Mouse (Mus musculus): Measurements from ENCODE around the gene Aqp2. TPM values are rescaled to one million over a fixed set of nuclear protein-coding genes. Genes with fewer than 3 reads are reported as not detected.

Gene Aqp2
- polyA plus RNA-seq (2016; fragmentation: Nextera tagmentation; extraction: Ambion mirVana) = not detected in 2 replicates

DNA sequence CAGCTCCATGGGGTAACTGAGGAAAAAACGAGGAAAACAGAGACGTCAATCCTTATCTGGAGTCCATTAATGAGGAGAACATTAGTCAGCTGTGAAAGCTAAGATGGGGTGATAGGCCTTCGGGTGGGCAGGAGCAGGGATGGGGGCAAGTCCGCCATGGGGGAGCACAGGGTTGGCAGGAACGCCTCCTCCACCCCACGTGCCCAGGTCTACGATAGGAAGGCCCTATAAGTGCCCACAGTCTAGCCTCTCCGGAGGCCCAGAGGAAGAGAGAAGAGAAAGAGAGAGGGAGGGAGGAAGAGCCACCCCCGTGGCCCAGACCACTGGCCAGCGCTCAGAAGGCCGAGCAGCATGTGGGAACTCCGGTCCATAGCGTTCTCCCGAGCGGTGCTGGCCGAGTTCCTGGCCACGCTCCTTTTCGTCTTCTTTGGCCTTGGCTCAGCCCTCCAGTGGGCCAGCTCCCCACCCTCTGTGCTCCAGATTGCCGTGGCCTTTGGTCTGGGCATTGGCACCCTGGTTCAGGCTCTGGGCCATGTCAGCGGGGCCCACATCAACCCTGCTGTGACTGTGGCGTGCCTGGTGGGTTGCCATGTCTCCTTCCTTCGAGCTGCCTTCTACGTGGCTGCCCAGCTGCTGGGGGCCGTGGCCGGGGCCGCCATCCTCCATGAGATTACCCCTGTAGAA, at the start of gene Aqp2:
Gene Aqp2, plus strand, starts transcription at position 254 of the 684 bp plus-strand sequence.
- no peak for ATAC-seq (ENCODE audit: insufficient number of reproducible peaks, low FRiP score)
- Histone ChIP-seq H3K4me2 (no peak within 1 kb of the TSS), H3K4me3 (no peak within 1 kb of the TSS), H3K27ac (ENCODE audit: poor library complexity, severe bottlenecking) (no peak within 1 kb of the TSS), H3K4me1 (replicated peaks) (peaks cover 6% of the 10 kb centered on the region), H3K9me3 (replicated peaks) (no peaks in the 10 kb centered on the region), H3K36me3 (no peaks in the 10 kb centered on the region), H3K27me3 (replicated peaks) (peaks cover 90% of the 10 kb centered on the region), H3K9ac (no peak within 1 kb of the TSS)
- 74% methylated on average over 25 of the region's 26 CpGs for WGBS

DNA sequence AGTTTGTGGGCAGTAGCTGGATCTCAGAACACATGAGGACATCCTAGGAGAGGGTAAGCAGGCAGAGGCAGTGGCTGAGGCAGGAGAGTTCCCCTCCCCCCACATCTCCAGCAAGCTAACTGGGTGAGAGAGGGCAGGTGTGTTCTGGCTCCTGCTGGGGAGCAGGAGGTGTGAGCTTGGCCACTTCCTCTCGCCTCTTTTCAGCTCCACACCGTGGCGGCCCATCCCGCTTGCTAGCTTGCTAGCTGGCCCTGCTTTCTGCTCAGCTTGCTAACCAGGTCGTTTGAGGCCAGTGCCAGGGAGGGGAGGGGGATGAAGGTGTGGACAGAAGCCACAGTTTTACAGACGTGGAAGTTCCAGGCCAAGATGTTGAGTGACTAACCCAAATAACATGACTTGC, 47.7 kb upstream of the Aqp2 start:
- Histone ChIP-seq H3K36me3 (no peaks in the 10 kb centered on the region), H3K9ac (no peak overlapping the region), H3K27me3 (replicated peaks) (peaks cover 100% of the 10 kb centered on the region), H3K9me3 (replicated peaks) (no peaks in the 10 kb centered on the region), H3K4me2 (no peak overlapping the region), H3K4me3 (no peak overlapping the region), H3K4me1 (replicated peaks) (no peaks in the 10 kb centered on the region), H3K27ac (ENCODE audit: poor library complexity, severe bottlenecking) (no peak overlapping the region)
- ATAC-seq (ENCODE audit: insufficient number of reproducible peaks, low FRiP score) = no peak
- WGBS = 18% methylated on average over 6 of the region's 6 CpGs

DNA sequence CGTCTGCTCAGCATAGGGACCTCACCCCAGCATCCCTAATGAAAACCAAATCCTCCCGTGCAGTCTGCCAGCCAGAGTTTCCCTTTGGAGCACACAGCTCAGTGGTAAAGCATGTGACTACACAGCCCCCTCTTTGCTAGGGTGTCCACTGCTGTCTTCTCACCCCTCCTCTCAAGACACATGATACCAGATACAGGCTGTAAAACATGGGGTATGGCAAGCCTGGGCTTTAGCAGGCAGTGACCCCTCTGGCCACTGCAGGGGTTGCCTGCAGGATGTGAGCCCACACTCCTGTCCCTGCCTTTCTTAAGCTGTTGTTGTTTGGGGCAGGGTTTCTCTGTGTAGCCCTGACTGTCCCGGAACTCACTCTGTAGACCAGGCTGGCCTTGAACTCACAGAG, 46.8 kb upstream of the Aqp2 start:
- H3K4me1 ChIP-seq (replicated peaks) = 0 out of 2 replicates have a peak, but pooled peaks cover 5% of the 10 kb centered on the region
- no peak overlapping the region for H3K27ac ChIP-seq (ENCODE audit: poor library complexity, severe bottlenecking)
- WGBS = 59% methylated on average over 3 of the region's 3 CpGs
- H3K9me3 ChIP-seq (replicated peaks) = no peaks in the 10 kb centered on the region
- no peak overlapping the region for H3K4me3 ChIP-seq
- H3K27me3 ChIP-seq (replicated peaks) = peaks cover 100% of the 10 kb centered on the region
- no peak overlapping the region for H3K4me2 ChIP-seq
- H3K36me3 ChIP-seq = no peaks in the 10 kb centered on the region
- H3K9ac ChIP-seq = no peak overlapping the region
- ATAC-seq (ENCODE audit: insufficient number of reproducible peaks, low FRiP score) = no peak

DNA sequence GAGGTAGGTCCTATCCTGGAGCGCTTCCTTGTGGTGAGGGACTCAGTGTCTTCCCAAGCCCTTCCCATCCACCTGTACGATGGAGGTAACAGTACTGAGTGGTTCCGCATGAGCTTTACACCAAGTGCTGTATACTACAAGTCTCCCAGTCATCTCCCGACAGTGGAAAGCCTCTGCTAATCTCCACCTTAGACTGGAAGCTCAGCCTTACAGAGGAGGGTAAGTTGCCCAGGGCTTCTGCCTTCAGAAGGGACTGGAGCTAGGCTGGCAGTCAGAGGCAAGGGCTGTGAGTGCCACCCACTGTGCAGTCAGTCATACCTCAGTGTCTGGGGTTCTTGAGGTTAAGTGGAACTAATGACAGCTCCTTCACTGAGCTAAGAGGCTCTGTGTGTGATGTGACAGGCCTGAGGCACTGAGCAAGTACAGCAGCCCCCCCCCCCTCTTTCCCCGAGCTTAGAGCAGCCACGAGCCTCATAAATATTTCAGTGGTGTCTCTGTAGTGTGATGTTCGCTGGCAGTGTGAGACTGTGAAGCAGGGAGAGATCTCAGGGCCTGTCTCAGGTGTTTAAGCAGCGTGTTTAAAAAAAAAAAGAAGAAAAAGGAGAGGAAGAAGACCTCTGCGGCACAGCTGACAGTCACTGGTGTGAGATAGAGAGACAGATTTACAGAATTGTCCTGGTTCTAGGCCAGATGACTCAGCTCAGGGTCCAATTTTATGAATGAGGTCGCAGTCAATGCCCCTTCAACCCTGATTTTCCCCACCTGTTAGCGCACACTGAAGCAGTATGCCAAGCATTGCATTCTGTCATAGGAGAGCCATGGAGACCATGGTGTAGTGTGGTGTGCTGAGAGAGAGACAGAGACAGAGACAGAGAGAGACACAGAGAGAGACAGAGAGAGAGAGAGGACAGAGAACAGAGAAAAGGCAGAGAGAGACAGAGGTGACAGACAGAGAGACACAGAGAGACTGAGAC, 41.7 kb upstream of the Aqp2 start:
- WGBS = 49% methylated on average over 11 of the region's 11 CpGs
- Histone ChIP-seq H3K27ac (ENCODE audit: poor library complexity, severe bottlenecking) (no peak overlapping the region), H3K4me2 (no peak overlapping the region), H3K36me3 (no peaks in the 10 kb centered on the region), H3K4me1 (replicated peaks) (0 out of 2 replicates have a peak, but pooled peaks cover 5% of the 10 kb centered on the region), H3K27me3 (replicated peaks) (peaks cover 93% of the 10 kb centered on the region), H3K9ac (no peak overlapping the region), H3K9me3 (replicated peaks) (no peaks in the 10 kb centered on the region), H3K4me3 (no peak overlapping the region)
- no peak; the same call in 1 of the 2 replicates for ATAC-seq (ENCODE audit: insufficient number of reproducible peaks, low FRiP score)

DNA sequence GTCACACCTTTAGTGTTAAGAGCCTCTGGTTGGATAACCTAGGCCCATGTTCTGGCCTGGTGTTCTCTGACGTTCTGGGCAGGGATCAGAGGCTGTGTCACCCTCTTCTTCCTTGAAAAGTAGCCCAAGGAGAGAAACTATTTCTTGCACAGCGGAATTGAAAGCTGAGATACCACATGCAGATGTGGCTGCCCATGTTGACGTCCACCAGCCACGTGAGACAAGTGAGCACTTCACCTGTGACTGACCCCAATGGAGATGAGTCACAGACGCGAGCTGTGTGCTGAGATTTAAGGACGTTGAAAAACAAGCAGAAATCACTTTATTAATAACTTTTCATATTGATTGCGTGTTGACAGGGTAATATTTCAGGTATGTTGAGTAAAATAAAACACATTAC, 39.0 kb upstream of the Aqp2 start:
- 0 out of 2 replicates have a peak, but pooled peaks cover 5% of the 10 kb centered on the region for H3K4me1 ChIP-seq (replicated peaks)
- H3K4me3 ChIP-seq = no peak overlapping the region
- no peak overlapping the region for H3K27ac ChIP-seq (ENCODE audit: poor library complexity, severe bottlenecking)
- H3K36me3 ChIP-seq = no peaks in the 10 kb centered on the region
- H3K4me2 ChIP-seq = no peak overlapping the region
- H3K9ac ChIP-seq = no peak overlapping the region
- ATAC-seq (ENCODE audit: insufficient number of reproducible peaks, low FRiP score) = no peak
- WGBS = 60% methylated on average over 8 of the region's 8 CpGs
- no peaks in the 10 kb centered on the region for H3K9me3 ChIP-seq (replicated peaks)
- H3K27me3 ChIP-seq (replicated peaks) = peaks cover 93% of the 10 kb centered on the region

DNA sequence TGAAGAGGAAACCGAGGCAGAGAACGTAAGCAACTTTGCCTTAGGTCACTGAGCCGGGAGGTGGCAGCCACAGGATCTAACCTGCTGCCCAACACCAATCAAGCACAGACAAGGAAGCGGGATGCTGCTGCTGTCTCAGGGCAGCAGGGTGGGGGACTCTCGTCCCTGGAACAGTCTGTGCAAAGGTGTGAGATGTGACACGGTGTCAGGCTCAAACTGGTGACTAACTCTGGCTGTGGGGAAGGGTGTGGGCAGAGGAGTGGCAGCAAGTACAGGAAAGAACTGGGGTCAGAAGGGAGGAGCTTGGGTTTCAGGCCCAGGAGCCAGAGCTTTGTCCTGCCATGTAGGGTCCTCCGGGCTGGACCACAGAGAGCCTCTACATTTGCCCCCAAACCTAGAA, 34.8 kb upstream of the Aqp2 start:
- H3K9me3 ChIP-seq (replicated peaks) = no peaks in the 10 kb centered on the region
- no peak overlapping the region for H3K4me3 ChIP-seq
- H3K27ac ChIP-seq (ENCODE audit: poor library complexity, severe bottlenecking) = no peak overlapping the region
- H3K36me3 ChIP-seq = no peaks in the 10 kb centered on the region
- H3K4me2 ChIP-seq = no peak overlapping the region
- WGBS = 47% methylated on average over 7 of the region's 7 CpGs
- ATAC-seq (ENCODE audit: insufficient number of reproducible peaks, low FRiP score) = no peak
- peaks cover 86% of the 10 kb centered on the region for H3K27me3 ChIP-seq (replicated peaks)
- no peaks in the 10 kb centered on the region for H3K4me1 ChIP-seq (replicated peaks)
- no peak overlapping the region for H3K9ac ChIP-seq

DNA sequence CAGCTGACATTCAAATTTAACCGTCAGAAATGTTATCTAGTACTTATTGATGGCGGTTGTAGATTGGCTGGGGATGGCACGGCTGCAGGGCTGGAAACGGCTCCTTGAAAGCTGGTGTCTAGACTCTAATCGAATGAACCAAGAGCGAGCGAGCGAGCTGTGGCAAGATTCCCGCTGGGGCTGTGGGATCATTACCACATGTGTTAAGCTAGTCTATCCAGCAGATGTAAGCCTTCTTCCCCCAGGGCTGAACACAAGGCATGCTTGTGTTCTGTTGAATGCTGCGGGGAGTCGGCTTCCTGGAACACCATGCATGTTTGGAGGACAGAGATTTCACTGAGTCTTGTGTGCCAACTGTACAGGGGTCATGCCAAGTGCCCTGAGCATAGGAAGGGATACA, 32.3 kb upstream of the Aqp2 start:
- 64% methylated on average over 11 of the region's 11 CpGs for WGBS
- ATAC-seq (ENCODE audit: insufficient number of reproducible peaks, low FRiP score) = no peak
- H3K27me3 ChIP-seq (replicated peaks) = peaks cover 84% of the 10 kb centered on the region

DNA sequence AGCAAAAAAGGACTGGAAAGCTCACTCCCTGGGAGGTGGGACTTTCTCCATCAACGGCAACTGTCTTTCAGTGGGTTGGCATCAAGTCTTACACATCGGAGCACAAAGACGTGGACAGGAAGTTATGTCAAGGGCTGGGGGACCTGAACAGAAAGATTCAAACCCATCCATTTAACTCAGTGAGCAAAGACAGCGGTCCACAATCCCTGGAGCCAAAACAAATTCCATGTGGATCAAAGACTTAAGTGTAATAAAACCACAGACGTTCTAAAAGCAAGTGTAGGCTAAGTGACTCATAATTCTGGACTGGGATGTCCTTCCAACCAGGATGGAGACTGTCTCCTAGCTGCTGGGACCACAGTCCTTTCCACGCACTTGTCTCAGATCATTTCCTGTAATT, 31.1 kb upstream of the Aqp2 start:
- Histone ChIP-seq H3K9me3 (replicated peaks) (no peaks in the 10 kb centered on the region), H3K4me1 (replicated peaks) (no peaks in the 10 kb centered on the region), H3K4me3 (no peak overlapping the region), H3K27ac (ENCODE audit: poor library complexity, severe bottlenecking) (no peak overlapping the region), H3K27me3 (replicated peaks) (peaks cover 73% of the 10 kb centered on the region), H3K9ac (no peak overlapping the region), H3K4me2 (no peak overlapping the region), H3K36me3 (no peaks in the 10 kb centered on the region)
- no peak for ATAC-seq (ENCODE audit: insufficient number of reproducible peaks, low FRiP score)
- 69% methylated on average over 6 of the region's 6 CpGs for WGBS

More for the DNA sequence above, 32.3 kb upstream of the Aqp2 start:
- no peaks in the 10 kb centered on the region for H3K9me3 ChIP-seq (replicated peaks)
- no peak overlapping the region for H3K9ac ChIP-seq
- no peaks in the 10 kb centered on the region for H3K36me3 ChIP-seq
- no peak overlapping the region for H3K4me3 ChIP-seq
- H3K4me1 ChIP-seq (replicated peaks) = no peaks in the 10 kb centered on the region
- H3K27ac ChIP-seq (ENCODE audit: poor library complexity, severe bottlenecking) = no peak overlapping the region
- H3K4me2 ChIP-seq = no peak overlapping the region

DNA sequence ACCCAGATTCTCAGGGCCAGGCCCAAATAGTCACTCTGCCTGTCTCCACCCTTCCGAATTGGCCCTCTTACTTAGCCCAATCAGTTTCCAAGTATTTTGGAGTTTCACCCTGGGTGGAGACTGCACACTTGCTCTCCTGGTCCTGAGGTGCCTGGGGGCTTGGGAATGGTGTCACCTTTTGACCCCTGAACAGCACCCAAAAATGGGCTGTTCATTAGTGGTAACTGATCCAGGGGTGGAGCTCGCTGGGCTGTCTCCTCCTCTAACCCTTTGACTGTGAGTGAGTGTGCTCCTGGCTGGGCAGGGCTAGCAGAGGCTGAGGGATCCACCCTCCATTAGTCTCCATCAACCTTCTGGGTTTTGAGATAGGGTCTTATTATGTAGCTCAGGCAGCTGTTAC, 29.0 kb upstream of the Aqp2 start:
- 49% methylated on average over 2 of the region's 2 CpGs for WGBS
- H3K27me3 ChIP-seq (replicated peaks) = peaks cover 61% of the 10 kb centered on the region
- H3K36me3 ChIP-seq = no peaks in the 10 kb centered on the region
- H3K4me3 ChIP-seq = no peak overlapping the region
- no peak overlapping the region for H3K27ac ChIP-seq (ENCODE audit: poor library complexity, severe bottlenecking)
- no peak overlapping the region for H3K9ac ChIP-seq
- no peak for ATAC-seq (ENCODE audit: insufficient number of reproducible peaks, low FRiP score)
- no peaks in the 10 kb centered on the region for H3K9me3 ChIP-seq (replicated peaks)
- no peaks in the 10 kb centered on the region for H3K4me1 ChIP-seq (replicated peaks)
- no peak overlapping the region for H3K4me2 ChIP-seq

DNA sequence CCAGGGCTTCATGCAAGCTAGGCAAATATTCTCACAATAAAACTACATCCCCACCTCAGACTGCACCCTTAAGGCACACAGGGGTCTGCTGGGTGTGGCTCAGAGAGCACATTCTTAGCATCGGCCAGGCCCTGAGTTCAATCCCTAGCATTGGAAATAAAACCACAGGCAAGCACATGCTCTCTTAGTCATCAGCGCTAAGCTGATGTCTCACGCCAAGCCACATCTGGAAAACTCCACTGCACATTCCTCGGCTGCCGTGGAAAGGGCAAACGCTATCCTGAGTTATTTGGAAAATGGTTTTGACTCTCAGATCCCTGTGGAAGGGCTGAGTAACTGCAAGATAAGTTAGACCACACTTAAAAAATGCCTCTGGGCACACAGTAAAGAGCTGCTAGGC, 25.1 kb upstream of the Aqp2 start:
- H3K36me3 ChIP-seq = no peaks in the 10 kb centered on the region
- no peaks in the 10 kb centered on the region for H3K9me3 ChIP-seq (replicated peaks)
- H3K9ac ChIP-seq = no peak overlapping the region
- ATAC-seq (ENCODE audit: insufficient number of reproducible peaks, low FRiP score) = no peak
- no peaks in the 10 kb centered on the region for H3K4me1 ChIP-seq (replicated peaks)
- H3K4me2 ChIP-seq = no peak overlapping the region
- no peak overlapping the region for H3K27ac ChIP-seq (ENCODE audit: poor library complexity, severe bottlenecking)
- 48% methylated on average over 6 of the region's 6 CpGs for WGBS
- peaks cover 47% of the 10 kb centered on the region for H3K27me3 ChIP-seq (replicated peaks)
- no peak overlapping the region for H3K4me3 ChIP-seq

DNA sequence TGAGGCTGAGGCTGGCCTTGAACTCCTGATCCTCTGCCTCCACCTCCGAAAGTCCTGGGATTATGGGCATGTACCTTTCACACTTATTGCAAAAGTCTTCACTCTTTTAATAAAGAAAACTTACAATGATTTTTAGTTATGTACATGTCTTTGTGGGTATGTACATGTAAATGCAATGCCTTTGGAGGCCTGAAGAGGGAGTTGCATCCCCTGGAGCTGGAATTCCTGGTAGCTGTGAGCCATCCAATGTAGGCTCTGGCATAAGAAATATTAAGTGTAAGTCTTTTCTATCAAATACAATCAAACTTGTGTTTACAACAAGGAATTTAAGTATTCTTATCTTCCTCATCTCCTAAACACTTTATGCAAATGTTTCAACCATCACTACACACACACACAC, 19.9 kb upstream of the Aqp2 start:
- no peaks in the 10 kb centered on the region for H3K9me3 ChIP-seq (replicated peaks)
- peaks cover 61% of the 10 kb centered on the region for H3K27me3 ChIP-seq (replicated peaks)
- H3K4me3 ChIP-seq = no peak overlapping the region
- ATAC-seq (ENCODE audit: insufficient number of reproducible peaks, low FRiP score) = no peak
- no peak overlapping the region for H3K9ac ChIP-seq
- no peaks in the 10 kb centered on the region for H3K4me1 ChIP-seq (replicated peaks)
- H3K27ac ChIP-seq (ENCODE audit: poor library complexity, severe bottlenecking) = no peak overlapping the region
- H3K4me2 ChIP-seq = no peak overlapping the region
- no peaks in the 10 kb centered on the region for H3K36me3 ChIP-seq
- WGBS = 87% methylated on average over 1 of the region's 1 CpGs
